Mouse (Mus musculus) heart, embryonic 10.5 days (tissue): ENCODE results near the gene Nat8f1. TPM values are rescaled to one million over a fixed set of nuclear protein-coding genes. Genes with fewer than 3 reads are reported as not detected.
"Not testable (repeated sequence)": the region's sequence is repeated elsewhere in the genome, so short reads cannot be mapped to it uniquely, and the experiment has no call there.

ENCODE experiments used
- DNase-seq: peaks from one replicate; pipeline ENCODE4 v3.0.0-alpha.2; 2017; ENCODE audit warnings: low spot score
- H3K27ac ChIP-seq: fragments of 300-500 bp; sonication (generic); 2 replicates; pipeline ENCODE4 v1.5.1; 2016; ENCODE audit warnings: mild to moderate bottlenecking
- H3K27me3 ChIP-seq: fragments of 300-500 bp; sonication (generic); 2 replicates; pipeline ENCODE4 v1.6.1; 2016; ENCODE audit warnings: mild to moderate bottlenecking; ENCODE audit not compliant: poor library complexity, insufficient read depth, severe bottlenecking
- H3K36me3 ChIP-seq: fragments of 300-500 bp; sonication (generic); 2 replicates; pipeline ENCODE4 v1.6.1; 2016; ENCODE audit warnings: mild to moderate bottlenecking, moderate library complexity
- H3K4me1 ChIP-seq: fragments of 300-500 bp; sonication (generic); 2 replicates; pipeline ENCODE4 v1.6.1; 2016; ENCODE audit warnings: mild to moderate bottlenecking
- H3K4me3 ChIP-seq: fragments of 300-500 bp; sonication (generic); 2 replicates; pipeline ENCODE4 v1.5.1; 2016; ENCODE audit warnings: mild to moderate bottlenecking, moderate library complexity
- H3K9me3 ChIP-seq: fragments of 300-500 bp; sonication (generic); 2 replicates; pipeline ENCODE4 v1.6.1; 2016; ENCODE audit warnings: mild to moderate bottlenecking, moderate library complexity
- WGBS: fragments of 180-500 bp; shearing (Covaris S2); methylation state at CpG from one replicate; pipeline ENCODE4 v1.1.7; 2016; 5-methylcytosine and 5-hydroxymethylcytosine counted together
- polyA plus RNA-seq: library from polyadenylated mRNA; unstranded; fragments of >200 nt; fragmentation: Nextera tagmentation; extraction: Ambion mirVana; gene quantifications from 2 replicates; pipeline ENCODE4 v1.2.1, GENCODE M21; 2016

Nat8f1 gene
- polyA plus RNA-seq, 1 experiment from 2014 or later = 5.8 TPM

- H3K4me1 ChIP-seq, H3K27me3 ChIP-seq, DNase-seq, H3K36me3 ChIP-seq, H3K27ac ChIP-seq, H3K4me3 ChIP-seq: not testable (repeated sequence)
- 66% methylated on average over 25 of the region's 25 CpGs for WGBS
- peaks cover 11% of the 10 kb centered on the region; the same call in 1 of the 2 replicates for H3K9me3 ChIP-seq
Observed at GRCm38 (mm10) chr6:85895061-85895648, 20.3 kb downstream of the Nat8f1 start.

DNA sequence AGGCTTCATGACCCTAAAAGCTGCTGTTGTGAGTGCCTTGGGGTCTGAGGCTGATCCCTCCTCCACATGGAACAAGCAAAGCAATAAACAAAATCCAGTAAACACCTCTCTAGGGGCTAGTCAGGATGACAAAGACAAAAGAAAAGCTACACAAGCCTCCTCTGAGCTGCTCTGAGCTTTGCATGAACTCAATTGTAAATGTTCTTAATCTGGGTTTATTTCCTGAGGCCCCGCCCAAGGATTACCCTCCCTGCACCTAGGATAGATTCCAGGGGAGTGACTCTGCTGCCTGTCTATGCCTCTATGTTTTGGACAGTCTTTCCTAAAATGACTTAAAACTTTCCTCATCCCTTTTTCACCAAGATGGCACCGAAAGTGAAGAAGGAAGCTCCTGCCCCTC is 26.5 kb downstream of the Nat8f1 start:
- 81% methylated on average over 2 of the region's 2 CpGs for WGBS
- Histone ChIP-seq H3K27ac (no peak overlapping the region), H3K36me3 (no peaks in the 10 kb centered on the region), H3K27me3 (no peaks in the 10 kb centered on the region), H3K4me1 (no peaks in the 10 kb centered on the region), H3K9me3 (peaks cover 17% of the 10 kb centered on the region), H3K4me3 (no peak overlapping the region)
- no peak for DNase-seq

- no peak overlapping the region for H3K27ac ChIP-seq
- 81% methylated on average over 1 of the region's 1 CpGs for WGBS
- no peaks in the 10 kb centered on the region for H3K27me3 ChIP-seq
- H3K9me3 ChIP-seq = peaks cover 18% of the 10 kb centered on the region
- DNase-seq = no peak
- H3K4me3 ChIP-seq = no peak overlapping the region
- H3K36me3 ChIP-seq = no peaks in the 10 kb centered on the region
- H3K4me1 ChIP-seq = no peaks in the 10 kb centered on the region
Observed at GRCm38 (mm10) chr6:85884311-85884710, 31.2 kb downstream of the Nat8f1 start.

DNA sequence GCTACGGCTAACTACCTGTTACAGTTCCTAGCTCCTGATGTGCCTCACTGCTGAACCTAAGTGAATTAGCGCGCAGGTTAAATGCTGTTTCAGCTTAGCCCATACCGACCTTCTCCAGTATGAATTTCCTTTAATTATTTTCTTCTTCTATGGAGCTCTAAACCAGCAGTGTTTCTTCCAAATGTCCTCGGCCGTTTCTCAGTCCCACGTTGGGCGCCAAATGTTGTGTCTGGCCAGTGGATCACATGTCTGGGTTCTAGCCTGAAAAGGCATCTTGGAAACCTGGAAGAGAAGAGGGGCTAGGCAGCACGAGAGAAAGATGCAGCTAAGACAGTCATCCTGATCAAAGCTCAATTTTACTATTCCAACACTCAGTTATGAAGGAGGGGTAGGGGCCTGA is 32.2 kb downstream of the Nat8f1 start:
- H3K27ac ChIP-seq, H3K4me1 ChIP-seq, H3K36me3 ChIP-seq, H3K4me3 ChIP-seq, DNase-seq, H3K27me3 ChIP-seq: not testable (repeated sequence)
- 82% methylated on average over 9 of the region's 9 CpGs for WGBS
- peaks cover 18% of the 10 kb centered on the region for H3K9me3 ChIP-seq

DNA sequence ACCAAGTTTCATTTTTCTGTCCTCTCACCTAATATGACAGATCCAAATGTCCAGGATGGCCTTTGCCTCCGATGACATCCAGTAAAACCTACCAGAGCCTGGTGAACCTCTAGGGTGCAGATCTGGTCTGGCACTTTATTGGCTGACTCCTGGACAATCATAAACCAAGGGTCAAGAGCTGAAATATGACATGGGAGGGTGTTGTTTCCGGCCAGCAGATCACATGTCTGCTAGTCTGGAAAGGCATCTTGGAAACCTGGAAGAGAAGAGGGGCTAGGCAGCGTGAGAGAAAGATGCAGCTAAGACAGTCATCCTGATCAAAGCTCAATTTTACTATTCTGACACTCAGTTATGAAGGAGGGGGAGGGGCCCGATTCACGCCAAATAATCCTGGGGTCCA is 46.5 kb downstream of the Nat8f1 start, which contains the start of gene Nat8f2:
Gene Nat8f2 (minus strand): TSS at position 153 of the 400 bp plus-strand sequence.
- not testable (repeated sequence) for H3K27ac ChIP-seq, H3K4me3 ChIP-seq, H3K4me1 ChIP-seq, H3K36me3 ChIP-seq, H3K27me3 ChIP-seq, H3K9me3 ChIP-seq, DNase-seq
- 88% methylated on average over 5 of the region's 5 CpGs for WGBS

GRCm38 (mm10) chr6:85867726-85868690 is 47.5 kb downstream of the Nat8f1 start:
- no peak for DNase-seq
- WGBS = 77% methylated on average over 8 of the region's 8 CpGs
- Histone ChIP-seq H3K27me3 (no peaks in the 10 kb centered on the region), H3K9me3 (no peaks in the 10 kb centered on the region), H3K4me1 (no peaks in the 10 kb centered on the region), H3K4me3 (no peak overlapping the region), H3K27ac (no peak overlapping the region), H3K36me3 (no peaks in the 10 kb centered on the region)

- not testable (repeated sequence) for H3K36me3 ChIP-seq, H3K9me3 ChIP-seq, H3K4me1 ChIP-seq, DNase-seq, H3K4me3 ChIP-seq, H3K27me3 ChIP-seq, H3K27ac ChIP-seq
- 42% methylated on average over 1 of the region's 1 CpGs for whole genome bisulfite sequencing
Observed at GRCm38 (mm10) chr6:85866995-85867394, 48.5 kb downstream of the Nat8f1 start.

- not testable (repeated sequence) for H3K4me1 ChIP-seq, DNase-seq, H3K9me3 ChIP-seq, H3K4me3 ChIP-seq, H3K27ac ChIP-seq, H3K36me3 ChIP-seq, H3K27me3 ChIP-seq
- WGBS = 77% methylated on average over 3 of the region's 3 CpGs
Observed at GRCm38 (mm10) chr6:85866166-85866565, 49.3 kb downstream of the Nat8f1 start.

DNA sequence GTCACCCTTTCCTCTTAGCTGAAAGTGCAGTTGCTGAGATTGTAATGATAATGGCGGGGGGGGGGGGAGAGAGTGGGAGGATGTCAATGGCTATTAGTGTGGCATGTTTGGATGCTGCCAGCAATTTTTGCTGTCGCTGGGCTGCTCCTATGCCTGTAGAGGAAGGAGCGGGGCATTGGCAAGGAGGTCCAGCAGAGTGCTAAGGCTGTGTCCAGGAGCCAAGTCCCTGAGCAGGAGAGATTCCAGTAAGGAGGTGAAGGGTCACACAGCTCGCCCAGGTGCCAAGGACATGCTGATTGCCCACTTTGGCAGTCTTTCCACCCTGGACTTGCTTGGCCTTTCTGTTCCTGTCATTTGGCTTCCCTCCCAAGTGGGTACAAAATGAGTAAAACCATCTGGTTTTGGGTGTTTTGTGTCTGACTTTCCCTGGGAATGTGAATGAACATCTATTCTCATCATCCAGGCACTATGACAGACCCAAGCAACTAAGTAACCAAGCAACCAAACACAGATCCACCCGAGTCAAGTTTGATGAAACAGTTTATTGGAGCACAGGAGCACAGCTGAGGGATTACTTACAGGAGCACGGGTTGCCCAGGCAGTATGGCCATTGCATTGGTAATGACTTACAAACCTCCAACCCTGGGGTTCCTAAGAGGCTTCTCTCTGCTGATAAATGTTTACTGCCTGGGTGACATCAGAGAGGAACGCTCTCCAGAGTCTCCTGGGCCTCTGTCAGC is 50.4 kb downstream of the Nat8f1 start:
- H3K4me1 ChIP-seq, H3K36me3 ChIP-seq, H3K9me3 ChIP-seq, H3K27ac ChIP-seq, H3K27me3 ChIP-seq, DNase-seq, H3K4me3 ChIP-seq: not testable (repeated sequence)
- 65% methylated on average over 6 of the region's 7 CpGs for WGBS

- 82% methylated on average over 2 of the region's 2 CpGs for WGBS
Observed at GRCm38 (mm10) chr6:85863840-85864239, 51.6 kb downstream of the Nat8f1 start.

DNA sequence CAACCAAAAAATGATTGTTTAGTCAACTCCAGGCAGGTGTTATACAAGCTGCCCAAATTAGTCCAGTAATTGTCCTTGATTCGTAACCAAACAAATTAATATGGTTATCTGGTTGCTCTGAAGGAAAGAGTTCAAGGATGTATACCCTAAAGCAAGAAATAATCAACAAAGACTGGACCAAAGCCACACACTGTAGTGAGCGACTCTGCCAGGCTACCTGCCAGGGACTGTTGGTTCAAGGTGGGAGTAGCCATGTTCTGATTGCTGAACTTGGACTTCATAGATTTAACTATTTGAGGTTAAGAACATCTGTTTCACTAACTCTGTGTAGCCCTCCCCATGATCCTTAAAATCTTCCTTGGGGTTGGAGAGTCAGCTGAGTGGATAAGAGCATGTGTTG is 52.4 kb downstream of the Nat8f1 start:
- no peaks in the 10 kb centered on the region for H3K27me3 ChIP-seq
- no peak for DNase-seq
- H3K27ac ChIP-seq = no peak overlapping the region
- no peaks in the 10 kb centered on the region for H3K4me1 ChIP-seq
- H3K36me3 ChIP-seq = no peaks in the 10 kb centered on the region
- no peak overlapping the region for H3K4me3 ChIP-seq
- no peaks in the 10 kb centered on the region for H3K9me3 ChIP-seq
- WGBS = 89% methylated on average over 2 of the region's 2 CpGs

More at GRCm38 (mm10) chr6:85863840-85864239, 51.6 kb downstream of the Nat8f1 start:
- no peak for DNase-seq
- no peak overlapping the region for H3K4me3 ChIP-seq
- H3K27ac ChIP-seq = no peak overlapping the region
- no peaks in the 10 kb centered on the region for H3K36me3 ChIP-seq
- no peaks in the 10 kb centered on the region for H3K9me3 ChIP-seq
- H3K27me3 ChIP-seq = no peaks in the 10 kb centered on the region
- H3K4me1 ChIP-seq = no peaks in the 10 kb centered on the region

GRCm38 (mm10) chr6:85862565-85862964 is 52.9 kb downstream of the Nat8f1 start:
- WGBS = 83% methylated on average over 3 of the region's 3 CpGs
- H3K36me3 ChIP-seq = no peaks in the 10 kb centered on the region
- H3K4me1 ChIP-seq = no peaks in the 10 kb centered on the region
- H3K27ac ChIP-seq = no peak overlapping the region
- no peaks in the 10 kb centered on the region for H3K27me3 ChIP-seq
- no peak for DNase-seq
- no peak overlapping the region for H3K4me3 ChIP-seq
- no peaks in the 10 kb centered on the region for H3K9me3 ChIP-seq

GRCm38 (mm10) chr6:85861247-85861646 is 54.2 kb downstream of the Nat8f1 start:
- Histone ChIP-seq H3K9me3 (no peaks in the 10 kb centered on the region), H3K4me3 (no peak overlapping the region), H3K4me1 (no peaks in the 10 kb centered on the region), H3K27ac (no peak overlapping the region), H3K27me3 (no peaks in the 10 kb centered on the region), H3K36me3 (no peaks in the 10 kb centered on the region)
- DNase-seq = no peak
- WGBS = 89% methylated on average over 3 of the region's 3 CpGs
